Mouse (Mus musculus) left cerebral cortex, adult 18-20 months (tissue): Measurements from ENCODE around the gene Cfap45. TPM values are rescaled to one million over a fixed set of nuclear protein-coding genes. Genes with fewer than 3 reads are reported as not detected.

Source experiments
- DNase-seq, 2 experiments: peaks; one replicate each; pipeline ENCODE4 v3.0.0; 2021 to 2022; ENCODE audit warnings: low spot score in 2 of 2, mixed read lengths in 1 of 2
- total RNA-seq, 2 experiments: library from RNA; stranded (reverse); gene quantifications; 2 replicates each; pipeline ENCODE4 v1.2.3; 2021

The Cfap45 gene
- total RNA-seq, 2 experiments from 2014 or later = 2.9 to 4.2 TPM

- DNase-seq = no peak
Observed at GRCm38 (mm10) chr1:172551009-172551408, 30.4 kb downstream of the Cfap45 start.

- no peak for DNase-seq
Observed at GRCm38 (mm10) chr1:172552623-172553022, 32.0 kb downstream of the Cfap45 start.

GRCm38 (mm10) chr1:172555638-172556037 lies 35.0 kb downstream of the Cfap45 start, which contains the start of gene Vsig8:
Gene Vsig8, plus strand, starts transcription at chr1:172555938.
- no peak for DNase-seq

DNA sequence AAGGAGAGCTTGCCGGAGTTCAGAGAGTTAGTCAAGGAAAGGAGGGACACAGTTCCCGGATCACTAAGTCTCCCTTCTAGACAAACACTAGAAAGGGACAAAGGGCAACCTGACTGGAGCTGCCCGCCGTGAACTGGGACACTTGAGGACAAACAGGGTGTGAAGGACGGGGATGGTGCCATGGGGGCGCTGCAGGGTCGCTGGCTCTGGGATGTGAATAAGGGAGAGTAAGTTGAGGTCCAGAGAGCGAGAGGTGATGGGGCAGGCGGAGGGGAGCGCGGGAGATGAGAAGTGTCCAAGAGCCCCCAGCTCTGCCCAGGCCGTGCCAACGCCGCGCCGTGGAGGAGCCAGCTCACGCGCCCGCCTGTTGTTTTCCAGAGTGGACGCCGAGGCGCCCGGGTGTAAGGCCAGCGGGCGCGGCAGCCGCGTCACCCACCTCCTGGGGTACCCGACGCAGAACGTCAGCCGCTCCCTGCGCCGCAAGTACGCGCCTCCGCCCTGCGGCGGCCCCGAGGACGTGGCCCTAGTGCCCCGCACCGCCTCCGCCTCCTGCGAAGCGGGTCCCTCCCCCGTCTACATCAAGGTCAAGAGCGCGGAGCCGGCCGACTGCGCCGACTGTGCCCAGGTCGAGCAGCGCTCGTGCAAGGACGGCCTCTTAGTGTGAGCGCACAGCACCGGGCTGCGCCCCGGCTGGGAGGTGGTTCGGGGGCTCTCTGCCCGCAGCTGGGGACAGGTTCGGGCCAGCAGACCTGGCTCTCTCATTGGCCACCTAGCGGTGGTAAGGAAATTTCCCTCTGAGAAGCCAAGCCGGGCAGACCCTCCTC lies 42.3 kb downstream of the Cfap45 start:
- DNase-seq = peak; percentile 39 to 58

GRCm38 (mm10) chr1:172563465-172563828 lies 42.8 kb downstream of the Cfap45 start:
- no peak for DNase-seq

GRCm38 (mm10) chr1:172566131-172566530 lies 45.5 kb downstream of the Cfap45 start:
- no peak for DNase-seq

- no peak for DNase-seq
Observed at GRCm38 (mm10) chr1:172567758-172568157, 47.2 kb downstream of the Cfap45 start.

DNA sequence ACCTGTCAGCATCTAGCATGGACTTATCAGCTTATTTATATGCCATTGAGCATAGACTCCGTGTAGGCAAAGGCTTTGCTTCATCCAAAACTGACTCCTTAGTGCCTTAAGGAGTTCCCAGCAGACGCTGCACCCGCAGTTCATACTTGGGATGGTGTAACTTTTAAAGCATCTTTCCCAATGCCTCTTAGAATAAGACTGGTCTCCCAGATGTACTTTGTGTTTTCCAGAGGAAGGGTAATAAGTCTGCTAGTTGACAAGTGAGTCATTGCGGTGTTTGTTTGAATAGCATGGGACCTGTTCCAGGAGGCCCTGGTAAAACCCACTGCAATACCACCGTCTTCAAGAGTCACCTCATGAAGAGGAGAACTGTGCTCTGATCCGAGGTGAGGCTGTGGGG lies 59.5 kb downstream of the Cfap45 start:
- no peak for DNase-seq

GRCm38 (mm10) chr1:172582436-172582835 lies 61.8 kb downstream of the Cfap45 start:
- no peak for DNase-seq

DNA sequence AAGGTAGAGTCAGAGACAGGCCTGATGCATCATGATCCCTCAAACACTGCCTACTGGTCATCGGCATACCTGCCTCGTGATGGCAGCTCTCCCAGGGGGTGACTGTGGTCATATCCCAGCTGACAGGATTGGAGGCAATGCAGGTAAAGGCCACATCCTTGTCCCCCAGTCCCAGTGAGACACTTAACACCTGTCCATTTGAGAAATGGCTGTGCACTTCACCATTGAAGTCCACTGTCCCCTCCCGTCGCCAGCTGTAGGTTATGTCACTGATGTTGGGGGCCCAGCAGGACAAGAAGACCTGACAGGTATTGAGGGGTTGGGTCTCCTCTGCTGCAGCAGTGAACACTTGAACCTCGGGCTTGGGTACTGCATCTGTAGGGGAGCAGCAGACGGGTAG lies 63.7 kb downstream of the Cfap45 start:
- DNase-seq = no peak

GRCm38 (mm10) chr1:172585026-172585425 lies 64.4 kb downstream of the Cfap45 start:
- DNase-seq = no peak

- DNase-seq = no peak
Observed at GRCm38 (mm10) chr1:172585612-172586567, 65.3 kb downstream of the Cfap45 start.

DNA sequence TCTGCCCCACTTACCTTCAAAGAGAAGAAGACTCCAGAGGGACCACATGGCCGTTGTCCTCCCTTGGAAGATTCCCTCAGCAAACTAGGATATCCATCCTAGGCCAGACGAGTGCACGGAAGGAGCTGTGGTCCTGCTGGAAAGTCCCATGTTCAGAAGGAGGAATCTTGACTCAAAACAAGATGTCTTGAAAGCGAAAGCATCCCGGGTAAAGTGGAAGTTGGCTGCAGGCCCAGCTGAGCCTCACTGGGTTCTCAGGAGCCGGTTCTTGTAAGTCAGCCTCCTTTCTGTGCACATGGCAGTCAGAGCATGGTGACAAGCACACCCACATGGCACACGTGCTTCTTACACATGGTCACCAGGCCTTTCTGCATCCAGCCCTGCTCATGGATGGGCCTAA lies 69.8 kb downstream of the Cfap45 start, which contains the start of gene Slamf8:
TSS of gene Slamf8 (minus strand) at position 184 of the 400 bp plus-strand sequence.
- DNase-seq = peak in 1 of 2 experiments; percentile 10

DNA sequence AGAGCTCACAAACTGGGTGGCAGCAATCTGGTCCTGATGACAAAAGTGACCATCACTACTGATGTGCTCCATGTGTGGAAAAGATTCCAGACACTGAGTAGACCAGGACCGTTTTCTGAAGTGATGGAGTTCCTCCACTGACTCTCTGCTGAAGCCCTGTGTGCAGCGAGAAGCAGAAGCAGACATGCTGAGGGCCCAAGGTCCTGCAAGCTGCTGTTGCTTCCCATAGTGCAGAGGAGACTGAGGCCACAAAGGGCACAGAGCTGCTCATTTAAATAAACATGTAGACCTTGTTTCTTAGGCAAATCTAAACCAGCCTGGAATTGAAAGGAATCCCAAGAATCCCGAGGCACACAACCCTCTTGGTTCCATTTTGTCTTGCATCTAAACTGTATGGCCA lies 72.7 kb downstream of the Cfap45 start:
- DNase-seq = no peak

DNA sequence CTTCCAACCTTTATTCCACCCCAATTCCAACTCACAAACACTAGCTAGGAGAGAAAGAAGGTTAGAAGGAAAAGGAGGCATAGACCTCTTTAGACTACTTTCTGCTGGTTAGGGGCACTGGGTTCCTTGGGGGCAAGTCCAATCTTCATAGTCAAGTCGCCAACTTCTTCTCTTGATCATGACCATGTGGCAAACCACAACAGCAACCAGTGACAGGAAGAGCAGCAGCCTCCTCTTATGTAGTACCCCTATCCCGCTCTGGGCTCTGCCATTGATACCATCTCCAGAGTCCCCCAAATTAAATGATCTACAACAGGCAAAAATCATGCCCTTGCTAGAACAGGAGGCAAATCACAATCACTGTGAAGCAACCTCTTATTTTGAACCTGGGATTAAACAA lies 73.4 kb downstream of the Cfap45 start:
- no peak for DNase-seq

GRCm38 (mm10) chr1:172594495-172594894 lies 73.9 kb downstream of the Cfap45 start:
- peak; percentile 29 to 36 for DNase-seq

Other genes starting within 250 kb of the Cfap45 start
- 100 to 1,000 TPM; 588 to 687 TPM for gene Atp1a2, start 222.7 kb upstream of the Cfap45 start, total RNA-seq
- gene Kcnj9, start 191.5 kb upstream of the Cfap45 start, total RNA-seq = 100 to 1,000 TPM; 132 to 133 TPM
- gene Kcnj10, start 179.6 kb upstream of the Cfap45 start, total RNA-seq = 10 to 100 TPM; 67.5 to 87.1 TPM
- 1 to 10 TPM; 7.9 to 8.6 TPM for gene Pigm, start 144.3 kb upstream of the Cfap45 start, total RNA-seq
- gene Slamf9, start 45.4 kb upstream of the Cfap45 start, total RNA-seq = 1 to 10 TPM in 1 of 2 experiments, under 1 TPM in 1; 0.61 to 1.0 TPM
- 1 to 10 TPM; 6.3 to 7.0 TPM for gene Igsf9, start 39.0 kb upstream of the Cfap45 start, total RNA-seq
- gene Tagln2, start 20.8 kb upstream of the Cfap45 start, total RNA-seq = 10 to 100 TPM in 1 of 2 experiments, 1 to 10 TPM in 1; 8.2 to 12.3 TPM
- under 1 TPM; 0.21 to 0.23 TPM for gene Vsig8, start 35.1 kb downstream of the Cfap45 start, total RNA-seq
- not detected for gene Slamf8, start 69.8 kb downstream of the Cfap45 start, total RNA-seq
- gene Fcrl6, start 81.8 kb downstream of the Cfap45 start, total RNA-seq = not detected
- 1 to 10 TPM; 4.1 to 6.1 TPM for gene Dusp23, start 112.2 kb downstream of the Cfap45 start, total RNA-seq
- not detected for gene Crp, start 177.3 kb downstream of the Cfap45 start, total RNA-seq